Mouse (Mus musculus): ENCODE data around the gene Fpgs. TPM values are rescaled to one million over a fixed set of nuclear protein-coding genes. Genes with fewer than 3 reads are reported as not detected.

Gene Fpgs
- polyA plus RNA-seq, 1 experiment, result 36.3 TPM

DNA sequence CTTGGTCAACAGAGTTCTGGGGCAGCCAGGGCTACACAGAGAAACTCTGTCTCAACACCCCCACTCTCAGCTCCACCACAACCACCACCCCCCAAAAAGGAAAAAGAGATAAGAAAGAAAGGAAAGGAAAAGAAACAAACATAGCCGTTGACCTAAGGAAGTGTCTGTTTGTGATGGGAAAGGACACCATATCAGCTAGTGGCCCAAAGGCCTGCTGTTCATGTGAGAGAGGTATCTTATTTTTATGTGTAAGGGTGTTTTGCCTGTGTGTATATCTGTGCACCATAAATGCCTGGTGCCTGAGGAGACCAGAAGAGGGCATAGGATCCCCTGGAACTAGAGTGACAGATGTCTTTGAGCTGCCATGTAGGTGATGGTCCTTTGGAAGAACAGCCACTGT is 64.3 kb downstream of the Fpgs start:
- DNase-seq (ENCODE audit: low spot score), result no peak

DNA sequence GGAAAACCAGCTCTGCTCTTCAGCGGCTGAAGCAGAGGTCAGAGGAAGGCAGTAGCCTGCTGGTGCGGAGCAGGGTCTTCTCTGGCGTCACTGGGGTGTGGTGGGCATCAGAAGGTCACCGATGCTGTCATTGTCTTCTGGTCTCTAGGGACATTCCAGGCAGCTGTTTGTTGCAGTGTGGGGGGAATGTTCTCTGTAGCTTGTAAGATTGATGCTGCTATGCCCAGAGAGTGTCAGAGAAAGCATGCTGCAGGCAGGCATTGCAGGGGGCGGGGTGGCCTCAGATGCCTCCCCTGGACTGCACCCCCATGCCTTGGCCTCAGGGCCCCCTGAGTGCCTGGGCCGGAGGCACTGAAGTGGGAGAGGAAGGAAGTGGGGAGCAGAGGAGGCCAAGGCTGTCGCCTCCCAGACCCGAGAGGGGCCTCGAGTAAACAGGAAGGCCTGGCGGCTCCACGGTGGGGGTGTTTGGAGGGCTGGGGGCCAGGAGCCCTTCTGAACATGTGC is 66.1 kb downstream of the Fpgs start:
- no peak for DNase-seq (ENCODE audit: low spot score)

GRCm38 (mm10) chr2:32636617-32637016 is 67.3 kb downstream of the Fpgs start:
- DNase-seq (ENCODE audit: low spot score), result no peak

DNA sequence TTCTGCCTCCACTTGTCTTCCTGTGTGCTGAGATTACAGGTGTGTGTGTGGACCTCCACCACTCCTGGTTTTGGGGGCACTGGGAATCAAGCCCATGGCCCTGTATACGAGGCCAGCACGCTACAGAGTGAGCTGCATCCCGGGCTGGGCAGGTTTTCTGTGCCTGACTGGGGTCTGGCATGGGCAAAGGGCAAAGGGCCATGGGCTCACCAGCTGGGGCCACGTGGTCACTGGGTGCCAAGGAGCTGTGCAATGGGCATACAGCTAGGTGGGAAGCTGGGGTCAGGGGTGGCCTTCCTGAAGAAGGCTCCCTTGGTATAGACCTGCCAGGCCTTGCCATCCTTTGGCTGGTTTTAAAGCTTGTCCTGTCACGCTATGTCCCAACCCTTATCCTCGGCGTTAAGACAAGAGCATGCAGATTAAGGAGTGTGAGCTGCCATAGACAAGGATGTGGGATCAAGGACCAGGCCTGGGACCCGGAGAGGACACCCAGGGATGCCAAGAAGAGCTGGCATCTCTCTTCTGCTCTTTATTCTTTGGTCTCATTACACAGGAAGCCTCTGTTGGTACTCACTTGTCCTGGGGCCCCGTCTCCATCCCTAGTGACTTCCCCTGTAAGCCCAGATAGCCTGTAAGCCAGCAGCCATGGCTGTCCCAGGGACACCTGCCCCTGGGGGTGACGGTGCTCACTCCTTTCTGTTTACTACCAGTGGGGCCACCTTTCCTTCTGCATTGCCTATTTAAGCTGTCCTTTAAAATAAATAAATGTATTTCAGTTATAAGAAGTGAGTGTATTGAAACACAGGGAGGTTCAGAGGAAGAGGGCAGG is 69.5 kb downstream of the Fpgs start:
- no peak for DNase-seq (ENCODE audit: low spot score)

GRCm38 (mm10) chr2:32633660-32634059 is 70.3 kb downstream of the Fpgs start:
- DNase-seq (ENCODE audit: low spot score), result no peak

Other genes with a start within 250 kb of the Fpgs start
- gene Fam102a, start 168.8 kb downstream of the Fpgs start, polyA plus RNA-seq (2012; rRNA removed), result 17.1 and 25.9 TPM in 2 replicates
- gene Dpm2, start 133.3 kb downstream of the Fpgs start, polyA plus RNA-seq (2012; rRNA removed), result 88.5 and 117 TPM in 2 replicates
- gene Pip5kl1, start 129.3 kb downstream of the Fpgs start, polyA plus RNA-seq (2012; rRNA removed), result 0.08 TPM in 1 of 2 replicates, not detected in the other
- gene 9430097D07Rik, start 128.5 kb downstream of the Fpgs start, polyA plus RNA-seq (2012; rRNA removed), result 0.07 TPM in 1 of 2 replicates, not detected in the other
- gene St6galnac4, start 117.0 kb downstream of the Fpgs start, polyA plus RNA-seq (2012; rRNA removed), result 13.3 and 16.1 TPM in 2 replicates
- 20.8 and 33.1 TPM in 2 replicates for gene St6galnac6, start 104.4 kb downstream of the Fpgs start, polyA plus RNA-seq (2012; rRNA removed)
- 43.8 and 59.1 TPM in 2 replicates for gene Ak1, start 82.4 kb downstream of the Fpgs start, polyA plus RNA-seq (2012; rRNA removed)
- 59.8 and 73.9 TPM in 2 replicates for gene Eng, start 57.5 kb downstream of the Fpgs start, polyA plus RNA-seq (2012; rRNA removed)
- gene Cdk9, start 8.9 kb upstream of the Fpgs start, polyA plus RNA-seq (2012; rRNA removed), result 112 and 151 TPM in 2 replicates
- 9.9 and 10.3 TPM in 2 replicates for gene Sh2d3c, start 16.9 kb upstream of the Fpgs start, polyA plus RNA-seq (2012; rRNA removed)
- not detected in 2 replicates for gene 6330409D20Rik, start 36.9 kb upstream of the Fpgs start, polyA plus RNA-seq (2012; rRNA removed)
- gene Tor2a, start 53.1 kb upstream of the Fpgs start, polyA plus RNA-seq (2012; rRNA removed), result 42.9 and 53.7 TPM in 2 replicates
- 0.80 and 0.85 TPM in 2 replicates for gene Ttc16, start 71.5 kb upstream of the Fpgs start, polyA plus RNA-seq (2012; rRNA removed)
- 8.6 and 10.4 TPM in 2 replicates for gene Ptrh1, start 71.6 kb upstream of the Fpgs start, polyA plus RNA-seq (2012; rRNA removed)
- 0.29 and 0.41 TPM in 2 replicates for gene Cfap157, start 80.3 kb upstream of the Fpgs start, polyA plus RNA-seq (2012; rRNA removed)
- gene Stxbp1, start 143.1 kb upstream of the Fpgs start, polyA plus RNA-seq (2012; rRNA removed), result 15.8 and 19.8 TPM in 2 replicates
- 99.6 and 102 TPM in 2 replicates for gene Fam129b, start 172.0 kb upstream of the Fpgs start, polyA plus RNA-seq (2012; rRNA removed)

All from urinary bladder, adult 2 months (tissue).